In genomic region chr19:43968436-43969026, GRCm38 (mm10) we compare ENCODE assay signal across 26 mouse cellular contexts. TPM values are rescaled to one million over a fixed set of nuclear protein-coding genes. Genes with fewer than 3 reads are reported as not detected.
A peak's percentile ranks its signal among the peaks of the same experiment; 100 is the strongest.
DNase-seq lines count a peak whose midpoint lies in the region; ATAC-seq and TF ChIP-seq lines count a peak whose summit lies in the region.
"Had no signal": no experiment of that assay in that cellular context is flagged by ENCODE, and none has a peak within 500 bp of the region (broad histone marks: within the 10 kb centered on the region; RNA-seq: fewer than 3 reads in every experiment).

No protein-coding gene starts in this region.

- H3K9me3 ChIP-seq in hindbrain, embryonic 11.5 days (ENCODE audit: control insufficient read depth, low read length), result no peaks in the 10 kb centered on the region
- H3K9me3 ChIP-seq in hindbrain, postnatal 0 days (ENCODE audit: low read length), result no peaks in the 10 kb centered on the region
- no peaks in the 10 kb centered on the region for H3K9me3 ChIP-seq in kidney, embryonic 16.5 days (ENCODE audit: low read length)
- H3K9me3 ChIP-seq in lung, embryonic 16.5 days (ENCODE audit: control insufficient read depth, low read length), result no peaks in the 10 kb centered on the region
- no peaks in the 10 kb centered on the region for H3K9me3 ChIP-seq in embryonic facial prominence, embryonic 10.5 days
- H3K9me3 ChIP-seq: embryonic facial prominence, embryonic 13.5 days; hindbrain, embryonic 15.5 days had no signal

- no peak overlapping the region for H3K4me2 ChIP-seq in hindbrain, embryonic 11.5 days (replicated peaks; ENCODE audit: low read depth, low read length)
- H3K4me2 ChIP-seq in hindbrain, postnatal 0 days (ENCODE audit: low read depth, low read length), result no peak overlapping the region
- no peak overlapping the region for H3K4me2 ChIP-seq in kidney, embryonic 16.5 days (replicated peaks; ENCODE audit: low read depth, low read length)
- no peak overlapping the region for H3K4me2 ChIP-seq in lung, embryonic 16.5 days (ENCODE audit: low read depth, low read length)
- H3K4me2 ChIP-seq: embryonic facial prominence, embryonic 13.5 days; heart, embryonic 11.5 days; hindbrain, embryonic 15.5 days had no signal

- no peak overlapping the region for H3K27ac ChIP-seq in hindbrain, embryonic 11.5 days (ENCODE audit: low read depth, low read length)
- H3K27ac ChIP-seq in hindbrain, postnatal 0 days, result no peak overlapping the region
- H3K27ac ChIP-seq in kidney, embryonic 16.5 days (ENCODE audit: low read length), result peak overlapping the region; percentile 25; the same call in 1 of the 2 replicates
- no peak overlapping the region for H3K27ac ChIP-seq in lung, embryonic 16.5 days (ENCODE audit: low read length)
- peak overlapping the region; percentile 35; the same call in 1 of the 2 replicates for H3K27ac ChIP-seq in embryonic facial prominence, embryonic 10.5 days (replicated peaks)
- H3K27ac ChIP-seq: embryonic facial prominence, embryonic 13.5 days; gastrocnemius, adult 2 months; hindbrain, embryonic 15.5 days had no signal

- H3K4me3 ChIP-seq in hindbrain, embryonic 11.5 days (ENCODE audit: low read depth, low read length), result no peak overlapping the region
- no peak overlapping the region for H3K4me3 ChIP-seq in hindbrain, postnatal 0 days (ENCODE audit: low read length)
- H3K4me3 ChIP-seq in kidney, embryonic 16.5 days (ENCODE audit: low read length), result no peak overlapping the region
- no peak overlapping the region for H3K4me3 ChIP-seq in lung, embryonic 16.5 days (ENCODE audit: low read length)
- H3K4me3 ChIP-seq in embryonic facial prominence, embryonic 10.5 days, result no peak overlapping the region
- H3K4me3 ChIP-seq: embryonic facial prominence, embryonic 13.5 days; erythroblast, embryonic 14.5 days; gastrocnemius, adult 2 months; hindbrain, embryonic 15.5 days had no signal

- no peak for ATAC-seq in hindbrain, embryonic 11.5 days (ENCODE audit: low FRiP score)
- no peak for ATAC-seq in hindbrain, postnatal 0 days
- ATAC-seq in kidney, embryonic 16.5 days (ENCODE audit: low FRiP score, low TSS enrichment), result peak; percentile 87
- ATAC-seq in lung, embryonic 16.5 days (ENCODE audit: low read depth), result 0 out of 2 replicates have a peak, but pooled peaks have one; percentile 34
- ATAC-seq: CD4-positive, CD25-positive, alpha-beta regulatory T cell, adult 4 months; forebrain, embryonic 14.5 days had no signal

- H3K4me1 ChIP-seq in hindbrain, embryonic 11.5 days (replicated peaks; ENCODE audit: control insufficient read depth, insufficient read depth, low read length), result no peaks in the 10 kb centered on the region
- no peaks in the 10 kb centered on the region for H3K4me1 ChIP-seq in hindbrain, postnatal 0 days (ENCODE audit: insufficient read depth, low read length)
- peaks cover 6% of the 10 kb centered on the region; the same call in 1 of the 2 replicates for H3K4me1 ChIP-seq in kidney, embryonic 16.5 days (ENCODE audit: insufficient read depth, low read length)
- H3K4me1 ChIP-seq in lung, embryonic 16.5 days (replicated peaks; ENCODE audit: control insufficient read depth, insufficient read depth, low read length), result no peaks in the 10 kb centered on the region
- H3K4me1 ChIP-seq in embryonic facial prominence, embryonic 10.5 days, result 0 out of 2 replicates have a peak, but pooled peaks cover 4% of the 10 kb centered on the region
- H3K4me1 ChIP-seq: embryonic facial prominence, embryonic 13.5 days; hindbrain, embryonic 15.5 days had no signal

- no peak overlapping the region for H3K9ac ChIP-seq in hindbrain, embryonic 11.5 days (ENCODE audit: low read depth, low read length)
- no peak overlapping the region for H3K9ac ChIP-seq in hindbrain, postnatal 0 days (replicated peaks; ENCODE audit: low read length)
- H3K9ac ChIP-seq in kidney, embryonic 16.5 days (replicated peaks; ENCODE audit: low read length), result no peak overlapping the region
- H3K9ac ChIP-seq in lung, embryonic 16.5 days (ENCODE audit: low read length), result no peak overlapping the region
- H3K9ac ChIP-seq: embryonic facial prominence, embryonic 13.5 days; forebrain, postnatal 0 days; hindbrain, embryonic 15.5 days had no signal

- WGBS in hindbrain, embryonic 11.5 days, result 42% methylated on average over 8 of the region's 11 CpGs
- 26% methylated on average over 11 of the region's 11 CpGs for WGBS in hindbrain, postnatal 0 days
- WGBS in kidney, embryonic 16.5 days, result 29% methylated on average over 10 of the region's 11 CpGs
- whole genome bisulfite sequencing in lung, embryonic 16.5 days, result 55% methylated on average over 10 of the region's 11 CpGs
- 52% methylated on average over 10 of the region's 11 CpGs for WGBS in embryonic facial prominence, embryonic 10.5 days

- DNase-seq in hindbrain, embryonic 11.5 days (ENCODE audit: low spot score), result peak; percentile 14
- DNase-seq in hindbrain, postnatal 0 days (ENCODE audit: low spot score), result no peak
- DNase-seq in kidney, postnatal 25 days, result no peak
- DNase-seq in lung, postnatal 10 days, result no peak
- DNase-seq in embryonic facial prominence, embryonic 10.5 days (ENCODE audit: low spot score), result no peak
- DNase-seq in layer of hippocampus, postnatal 25 days (ENCODE audit: extremely low spot score in 1 of 2, low spot score in 1 of 2), result no peak
- DNase-seq: adrenal gland, adult 2 months; adrenal gland, postnatal 14 days; cerebellum, adult 11 months; cerebellum, adult 2 months; cerebellum, adult 9-11 months; cerebellum, postnatal 25 days; forebrain, postnatal 0 days; gastrocnemius, adult 2 months; gastrocnemius, postnatal 14 days; heart, adult 11 months had no signal

- H3K27me3 ChIP-seq in hindbrain, embryonic 11.5 days (ENCODE audit: control insufficient read depth, insufficient read depth, low read length), result no peaks in the 10 kb centered on the region
- no peaks in the 10 kb centered on the region for H3K27me3 ChIP-seq in hindbrain, postnatal 0 days (ENCODE audit: insufficient read depth, low read length)
- no peaks in the 10 kb centered on the region for H3K27me3 ChIP-seq in kidney, embryonic 16.5 days (ENCODE audit: insufficient read depth, low read length)
- H3K27me3 ChIP-seq in lung, embryonic 16.5 days (ENCODE audit: control insufficient read depth, insufficient read depth, low read depth, low read length), result no peaks in the 10 kb centered on the region
- H3K27me3 ChIP-seq in embryonic facial prominence, embryonic 10.5 days (replicated peaks; ENCODE audit: low read depth, poor library complexity, severe bottlenecking), result peaks cover 7% of the 10 kb centered on the region; the same call in 1 of the 2 replicates
- H3K27me3 ChIP-seq: embryonic facial prominence, embryonic 13.5 days; hindbrain, embryonic 15.5 days had no signal

- TF ChIP-seq CTCF in hindbrain, postnatal 0 days (IDR thresholded peaks at IDR 0.05; ENCODE audit: low read depth), result no peak

- H3K36me3 ChIP-seq in hindbrain, embryonic 11.5 days (ENCODE audit: control insufficient read depth, insufficient read depth, low read length), result no peaks in the 10 kb centered on the region
- H3K36me3 ChIP-seq in hindbrain, postnatal 0 days (ENCODE audit: insufficient read depth, low read length), result no peaks in the 10 kb centered on the region
- H3K36me3 ChIP-seq in kidney, embryonic 16.5 days (ENCODE audit: insufficient read depth, low read length), result no peaks in the 10 kb centered on the region
- no peaks in the 10 kb centered on the region for H3K36me3 ChIP-seq in lung, embryonic 16.5 days (ENCODE audit: control insufficient read depth, insufficient read depth, low read length)
- no peaks in the 10 kb centered on the region for H3K36me3 ChIP-seq in embryonic facial prominence, embryonic 10.5 days (replicated peaks)
- H3K36me3 ChIP-seq: embryonic facial prominence, embryonic 13.5 days; hindbrain, embryonic 15.5 days had no signal

RNA-seq across cellular contexts. Expression of gene Cpn1, which starts 17.8 kb away (rescaled TPM):
- polyA plus RNA-seq in hindbrain, embryonic 11.5 days (2014; fragmentation: Nextera tagmentation; extraction: Ambion mirVana), result 0.54 and 0.80 TPM in 2 replicates
- 0.43 and 0.84 TPM in 2 replicates for total RNA-seq in hindbrain, postnatal 0 days (2014; rRNA removed)
- polyA plus RNA-seq in hindbrain, postnatal 0 days (2015; fragmentation: Nextera tagmentation; extraction: Ambion mirVana), result 0.43 and 0.58 TPM in 2 replicates
- polyA plus RNA-seq in kidney, embryonic 16.5 days (2015; fragmentation: Nextera tagmentation; extraction: Ambion mirVana), result 80.6 and 81.5 TPM in 2 replicates
- polyA plus RNA-seq in lung, embryonic 16.5 days (2015; fragmentation: Nextera tagmentation; extraction: Ambion mirVana), result 4.9 and 5.5 TPM in 2 replicates
- 0.07 and 0.13 TPM in 2 replicates for polyA plus RNA-seq in embryonic facial prominence, embryonic 10.5 days (2016; fragmentation: Nextera tagmentation; extraction: Ambion mirVana)
- under 1 TPM in 1 of 2 experiments, not detected in 1; 0.15 TPM for total RNA-seq in layer of hippocampus, postnatal 25 days (2021)
- total RNA-seq: common myeloid progenitor, adult 5-6 weeks; gastrocnemius, adult 2 months; gastrocnemius, postnatal 14 days; hematopoietic stem cell, adult 5-6 weeks had no signal
- polyA plus RNA-seq: adrenal gland, adult 2 months; CD4-positive, CD25-positive, alpha-beta regulatory T cell, adult 4 months; embryonic facial prominence, embryonic 13.5 days had no signal

RNA-seq across cellular contexts. Expression of gene Dnmbp, which starts 28.5 kb away (rescaled TPM):
- 12.2 and 13.5 TPM in 2 replicates for polyA plus RNA-seq in hindbrain, embryonic 11.5 days (2014; fragmentation: Nextera tagmentation; extraction: Ambion mirVana)
- total RNA-seq in hindbrain, postnatal 0 days (2014; rRNA removed), result 12.8 and 13.3 TPM in 2 replicates
- polyA plus RNA-seq in hindbrain, postnatal 0 days (2015; fragmentation: Nextera tagmentation; extraction: Ambion mirVana), result 6.5 and 7.1 TPM in 2 replicates
- 25.4 and 28.6 TPM in 2 replicates for polyA plus RNA-seq in kidney, embryonic 16.5 days (2015; fragmentation: Nextera tagmentation; extraction: Ambion mirVana)
- 20.4 and 22.1 TPM in 2 replicates for polyA plus RNA-seq in lung, embryonic 16.5 days (2015; fragmentation: Nextera tagmentation; extraction: Ambion mirVana)
- 20.4 and 20.8 TPM in 2 replicates for polyA plus RNA-seq in embryonic facial prominence, embryonic 10.5 days (2016; fragmentation: Nextera tagmentation; extraction: Ambion mirVana)
- total RNA-seq in layer of hippocampus, postnatal 25 days (2021), result 1 to 10 TPM; 8.7 to 9.7 TPM
- polyA plus RNA-seq: erythroblast, embryonic 14.5 days had no signal

Comparison
In these comparisons a context has a peak if more than half of its experiments do, and no peak if none do; other contexts are left out.
1. ATAC-seq: peak in kidney, embryonic 16.5 days (single experiment) and lung, embryonic 16.5 days (single experiment); none in hindbrain, embryonic 11.5 days (single experiment) and hindbrain, postnatal 0 days (single experiment).
2. H3K27ac ChIP-seq: peak in kidney, embryonic 16.5 days (single experiment) and embryonic facial prominence, embryonic 10.5 days (single experiment); none in hindbrain, embryonic 11.5 days (single experiment), hindbrain, postnatal 0 days (single experiment) and lung, embryonic 16.5 days (single experiment).
3. RNA of gene Cpn1, which starts 17.8 kb away (polyA plus RNA-seq): 80.6 to 81.5 TPM in kidney, embryonic 16.5 days; 4.9 to 5.5 TPM in lung, embryonic 16.5 days, 0.43 to 0.58 TPM in hindbrain, postnatal 0 days, 0.54 to 0.80 TPM in hindbrain, embryonic 11.5 days and 0.07 to 0.13 TPM in embryonic facial prominence, embryonic 10.5 days; every median in the first group is over 10 times any median in the second.